Mouse (Mus musculus) erythroid progenitor cell, adult 5-6 weeks (primary cell): ENCODE results near the gene Ampd3. TPM values are rescaled to one million over a fixed set of nuclear protein-coding genes. Genes with fewer than 3 reads are reported as not detected.

Experiments used
- ATAC-seq: replicated peaks from 2 replicates; pipeline ENCODE4 v1.8.0; 2016; ENCODE audit warnings: moderate number of reproducible peaks, mild to moderate bottlenecking, moderate TSS enrichment, inconsistent platforms; ENCODE audit not compliant: poor library complexity, low FRiP score, severe bottlenecking
- total RNA-seq, 2 experiments: library from RNA; stranded (forward) in 1 of 2; stranded (reverse) in 1 of 2; fragments of 150-400 nt in 1 of 2; fragments of 186-747, 209-891 nt in 1 of 2; gene quantifications; 2 replicates each; pipeline versions ENCODE4 v1.2.3 to v1.2.4; 2015 to 2017; ENCODE audit warnings: low replicate concordance in 2 of 2

Ampd3 gene
- 80.7 and 109 TPM in 2 replicates for total RNA-seq (2015; ENCODE audit: low replicate concordance)
- total RNA-seq (2017; ENCODE audit: low replicate concordance) = 72.2 and 104 TPM in 2 replicates

GRCm38 (mm10) chr7:110768001-110768400, at the start of gene Ampd3:
Gene Ampd3 (plus strand): TSS chr7:110768206.
- no peak; the same call in 1 of the 2 replicates for ATAC-seq

GRCm38 (mm10) chr7:110718505-110718904, 49.5 kb upstream of the Ampd3 start:
- ATAC-seq = no peak

GRCm38 (mm10) chr7:110719857-110720256, 48.1 kb upstream of the Ampd3 start:
- ATAC-seq = no peak

GRCm38 (mm10) chr7:110722183-110722582, 45.8 kb upstream of the Ampd3 start:
- no peak for ATAC-seq

- ATAC-seq = peak; percentile 68; the same call in 1 of the 2 replicates
Measured at GRCm38 (mm10) chr7:110727049-110727448, 41.0 kb upstream of the Ampd3 start.

GRCm38 (mm10) chr7:110728876-110729275, 39.1 kb upstream of the Ampd3 start:
- ATAC-seq = 0 out of 2 replicates have a peak, but pooled peaks have one; percentile 29

GRCm38 (mm10) chr7:110729295-110729694, 38.7 kb upstream of the Ampd3 start:
- no peak for ATAC-seq

- no peak for ATAC-seq
Measured at GRCm38 (mm10) chr7:110731091-110731967, 36.7 kb upstream of the Ampd3 start.

GRCm38 (mm10) chr7:110732001-110732632, 35.9 kb upstream of the Ampd3 start:
- no peak for ATAC-seq

GRCm38 (mm10) chr7:110736914-110737313, 31.1 kb upstream of the Ampd3 start:
- no peak for ATAC-seq

- ATAC-seq = no peak
Measured at GRCm38 (mm10) chr7:110739764-110740163, 28.2 kb upstream of the Ampd3 start.

GRCm38 (mm10) chr7:110740188-110740587, 27.8 kb upstream of the Ampd3 start:
- ATAC-seq = no peak

GRCm38 (mm10) chr7:110742022-110742421, 26.0 kb upstream of the Ampd3 start:
- ATAC-seq = no peak

- ATAC-seq = no peak
Measured at GRCm38 (mm10) chr7:110746087-110746562, 21.9 kb upstream of the Ampd3 start.

GRCm38 (mm10) chr7:110746809-110747208, 21.2 kb upstream of the Ampd3 start:
- ATAC-seq = no peak

GRCm38 (mm10) chr7:110750834-110751233, 17.2 kb upstream of the Ampd3 start:
- ATAC-seq = no peak

- ATAC-seq = no peak
Measured at GRCm38 (mm10) chr7:110751634-110752033, 16.4 kb upstream of the Ampd3 start.

- no peak for ATAC-seq
Measured at GRCm38 (mm10) chr7:110753310-110753709, 14.7 kb upstream of the Ampd3 start.

- ATAC-seq = no peak
Measured at GRCm38 (mm10) chr7:110753926-110754330, 14.1 kb upstream of the Ampd3 start.

GRCm38 (mm10) chr7:110756440-110756839, 11.6 kb upstream of the Ampd3 start:
- ATAC-seq = no peak
